Mouse (Mus musculus): Measurements from ENCODE around the gene Cdc26.

Cdc26 gene

GRCm38 (mm10) chr4:62408601-62409282, at the start of gene Cdc26, which contains the start of gene Prpf4:
Gene Cdc26, minus strand, starts transcription at chr4:62408642.
Gene Prpf4, plus strand, starts transcription at chr4:62408797.
- peak; percentile 97 for DNase-seq

GRCm38 (mm10) chr4:62454995-62455394, 46.6 kb upstream of the Cdc26 start:
- DNase-seq = peak; percentile 19

- DNase-seq = no peak
Measured at GRCm38 (mm10) chr4:62440986-62441385, 32.5 kb upstream of the Cdc26 start.

GRCm38 (mm10) chr4:62440544-62440943, 32.1 kb upstream of the Cdc26 start:
- DNase-seq = no peak

GRCm38 (mm10) chr4:62439793-62440192, 31.4 kb upstream of the Cdc26 start:
- DNase-seq = no peak

GRCm38 (mm10) chr4:62437871-62438270, 29.4 kb upstream of the Cdc26 start:
- DNase-seq = no peak

GRCm38 (mm10) chr4:62437256-62437778, 28.9 kb upstream of the Cdc26 start:
- no peak for DNase-seq

GRCm38 (mm10) chr4:62435081-62435480, 26.6 kb upstream of the Cdc26 start, which contains the start of gene Rnf183:
Gene Rnf183, minus strand, starts transcription at chr4:62435252.
- no peak for DNase-seq

- DNase-seq = no peak
Measured at GRCm38 (mm10) chr4:62433939-62434870, 25.8 kb upstream of the Cdc26 start.

- DNase-seq = no peak
Measured at GRCm38 (mm10) chr4:62431522-62431921, 23.1 kb upstream of the Cdc26 start.

GRCm38 (mm10) chr4:62430678-62431077, 22.2 kb upstream of the Cdc26 start:
- no peak for DNase-seq

GRCm38 (mm10) chr4:62429616-62430015, 21.2 kb upstream of the Cdc26 start:
- DNase-seq = no peak

GRCm38 (mm10) chr4:62427978-62428758, 19.7 kb upstream of the Cdc26 start:
- no peak for DNase-seq

- DNase-seq = no peak
Measured at GRCm38 (mm10) chr4:62425891-62426290, 17.4 kb upstream of the Cdc26 start.

- DNase-seq = no peak
Measured at GRCm38 (mm10) chr4:62419091-62419490, 10.6 kb upstream of the Cdc26 start.

GRCm38 (mm10) chr4:62418448-62418847, 10.0 kb upstream of the Cdc26 start:
- DNase-seq = no peak

- no peak for DNase-seq
Measured at GRCm38 (mm10) chr4:62411606-62412005, 3.2 kb upstream of the Cdc26 start.

GRCm38 (mm10) chr4:62410325-62410724, 1.9 kb upstream of the Cdc26 start:
- no peak for DNase-seq

GRCm38 (mm10) chr4:62409615-62410014, 1.2 kb upstream of the Cdc26 start:
- no peak for DNase-seq

- peak; percentile 45 for DNase-seq
Measured at GRCm38 (mm10) chr4:62407730-62408582, 486 bp downstream of the Cdc26 start.

- no peak for DNase-seq
Measured at GRCm38 (mm10) chr4:62406133-62406532, 2.3 kb downstream of the Cdc26 start.

- DNase-seq = no peak
Measured at GRCm38 (mm10) chr4:62398956-62399355, 9.5 kb downstream of the Cdc26 start.

All from right cerebral cortex, postnatal 25 days (tissue).